Mouse (Mus musculus): ENCODE data around the gene Gm5737.

The Gm5737 gene

DNA sequence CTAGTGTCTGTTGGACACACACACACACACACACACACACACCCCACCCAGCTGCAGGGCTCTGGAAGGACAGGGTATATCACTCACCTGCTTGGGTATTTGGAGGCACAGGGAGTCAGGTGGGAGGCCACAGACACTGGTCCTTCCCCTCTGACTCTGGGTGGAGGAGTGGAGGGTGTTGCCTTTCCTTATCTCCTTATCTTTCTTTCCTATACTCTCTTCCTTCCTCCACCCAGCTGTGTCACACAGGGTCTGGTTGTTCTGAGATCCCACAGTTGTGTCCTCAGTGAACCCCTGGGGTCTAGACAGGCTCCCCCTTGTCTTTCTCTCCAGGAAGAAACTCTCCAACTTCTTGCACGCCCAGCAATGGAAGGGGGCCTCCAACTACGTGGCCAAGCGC, 67.8 kb downstream of the Gm5737 start:
- DNase-seq: no peak

DNA sequence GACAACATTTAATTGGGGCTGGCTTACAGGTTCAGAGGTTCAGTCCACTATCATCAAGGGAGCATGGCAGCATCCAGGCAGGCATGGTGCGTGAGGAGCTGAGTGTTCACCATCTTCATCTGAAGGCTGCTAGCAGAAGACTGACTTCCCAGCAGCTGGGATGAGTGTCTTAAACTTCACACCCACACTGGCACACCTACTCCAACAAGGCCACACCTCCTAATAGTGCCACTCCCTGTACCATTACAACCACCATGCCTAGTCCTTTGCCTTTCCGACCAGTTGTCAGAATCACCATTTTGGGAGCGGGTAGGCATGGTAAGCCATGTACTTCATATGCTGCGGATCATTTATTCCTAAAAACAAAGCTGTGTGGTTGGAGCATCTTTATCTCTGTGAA, 68.6 kb downstream of the Gm5737 start:
- DNase-seq: no peak

Measured in cerebellum, postnatal 10 days (tissue).